Mouse (Mus musculus) megakaryocyte, embryonic 14.5 days (primary cell): ENCODE data around the gene She. TPM values are rescaled to one million over a fixed set of nuclear protein-coding genes. Genes with fewer than 3 reads are reported as not detected.

ENCODE experiments used
- H3K27me3 ChIP-seq: replicated peaks from 2 replicates; pipeline ENCODE3; 2012; ENCODE audit warnings: inconsistent platforms
- H3K36me3 ChIP-seq: replicated peaks from 2 replicates; pipeline ENCODE3; 2012; ENCODE audit warnings: low read length, inconsistent platforms, mixed read lengths
- H3K4me1 ChIP-seq: 2 replicates; pipeline ENCODE4 v1.6.1; 2012; ENCODE audit warnings: inconsistent platforms
- H3K4me3 ChIP-seq: replicated peaks from 2 replicates; pipeline ENCODE3; 2012; ENCODE audit warnings: moderate library complexity, mild to moderate bottlenecking, inconsistent platforms
- H3K9me3 ChIP-seq: 2 replicates; pipeline ENCODE4 v1.6.1; 2012; ENCODE audit warnings: inconsistent platforms
- FLI1 ChIP-seq: IDR thresholded peaks from 2 replicates; pipeline ENCODE4 v1.6.1; 2012; ENCODE audit warnings: low read length, inconsistent platforms, mixed read lengths
- GATA1 ChIP-seq: IDR thresholded peaks from 3 replicates; pipeline ENCODE4 v1.6.1; 2012; ENCODE audit warnings: mixed read lengths, low read length, inconsistent platforms, borderline replicate concordance
- polyA plus RNA-seq: library from polyadenylated mRNA; stranded (reverse); fragments of >175 nt; gene quantifications from 2 replicates; pipeline ENCODE4 v1.2.3, GENCODE M21; 2012; ENCODE audit warnings: low replicate concordance; ENCODE audit not compliant: insufficient read depth

The She gene
- polyA plus RNA-seq, 1 experiment, result not detected

GRCm38 (mm10) chr3:89877129-89877528 is 46.0 kb downstream of the She start:
- H3K36me3 ChIP-seq, result peaks cover 77% of the 10 kb centered on the region
- peaks cover 22% of the 10 kb centered on the region for H3K9me3 ChIP-seq
- H3K4me3 ChIP-seq, result no peak overlapping the region
- TF ChIP-seq FLI1 (no peak), GATA1 (no peak)
- peaks cover 33% of the 10 kb centered on the region for H3K4me1 ChIP-seq
- H3K27me3 ChIP-seq, result peaks cover 51% of the 10 kb centered on the region

- peaks cover 39% of the 10 kb centered on the region for H3K4me1 ChIP-seq
- no peak overlapping the region for H3K4me3 ChIP-seq
- TF ChIP-seq GATA1, result no peak
- no peak for TF ChIP-seq FLI1
- H3K9me3 ChIP-seq, result peaks cover 10% of the 10 kb centered on the region
- peaks cover 78% of the 10 kb centered on the region for H3K36me3 ChIP-seq
- H3K27me3 ChIP-seq, result peaks cover 52% of the 10 kb centered on the region
Measured at GRCm38 (mm10) chr3:89878456-89878855, 47.3 kb downstream of the She start.

GRCm38 (mm10) chr3:89879326-89879725 is 48.2 kb downstream of the She start:
- TF ChIP-seq FLI1, result no peak
- no peak for TF ChIP-seq GATA1
- Histone ChIP-seq H3K4me3 (no peak overlapping the region), H3K4me1 (peaks cover 47% of the 10 kb centered on the region), H3K36me3 (peaks cover 75% of the 10 kb centered on the region), H3K27me3 (peaks cover 54% of the 10 kb centered on the region), H3K9me3 (peaks cover 5% of the 10 kb centered on the region)

GRCm38 (mm10) chr3:89880036-89880851 is 49.1 kb downstream of the She start:
- TF ChIP-seq FLI1 (no peak), GATA1 (no peak)
- Histone ChIP-seq H3K4me1 (peaks cover 50% of the 10 kb centered on the region), H3K9me3 (no peaks in the 10 kb centered on the region)

GRCm38 (mm10) chr3:89882556-89883181 is 51.5 kb downstream of the She start:
- H3K9me3 ChIP-seq, result no peaks in the 10 kb centered on the region

More at GRCm38 (mm10) chr3:89880036-89880851, 49.1 kb downstream of the She start:
- H3K4me3 ChIP-seq, result no peak overlapping the region
- peaks cover 69% of the 10 kb centered on the region for H3K36me3 ChIP-seq
- peaks cover 51% of the 10 kb centered on the region for H3K27me3 ChIP-seq

GRCm38 (mm10) chr3:89883582-89884041 is 52.4 kb downstream of the She start:
- no peaks in the 10 kb centered on the region for H3K9me3 ChIP-seq
- peaks cover 67% of the 10 kb centered on the region for H3K4me1 ChIP-seq
- TF ChIP-seq GATA1 (no peak), FLI1 (no peak)
- H3K36me3 ChIP-seq, result peaks cover 60% of the 10 kb centered on the region
- H3K4me3 ChIP-seq, result peak overlapping the region; percentile 26
- H3K27me3 ChIP-seq, result peaks cover 49% of the 10 kb centered on the region

More at GRCm38 (mm10) chr3:89882556-89883181, 51.5 kb downstream of the She start:
- TF ChIP-seq FLI1 (no peak), GATA1 (no peak)
- peaks cover 69% of the 10 kb centered on the region for H3K36me3 ChIP-seq
- peaks cover 50% of the 10 kb centered on the region for H3K27me3 ChIP-seq
- H3K4me3 ChIP-seq, result no peak overlapping the region
- peaks cover 58% of the 10 kb centered on the region for H3K4me1 ChIP-seq

GRCm38 (mm10) chr3:89885766-89886165 is 54.6 kb downstream of the She start:
- Histone ChIP-seq H3K36me3 (peaks cover 66% of the 10 kb centered on the region), H3K9me3 (no peaks in the 10 kb centered on the region), H3K27me3 (peaks cover 64% of the 10 kb centered on the region), H3K4me1 (peaks cover 73% of the 10 kb centered on the region), H3K4me3 (no peak overlapping the region)
- TF ChIP-seq GATA1 (no peak), FLI1 (no peak)

- Histone ChIP-seq H3K36me3 (peaks cover 54% of the 10 kb centered on the region), H3K4me3 (peak overlapping the region; percentile 48)
Measured at GRCm38 (mm10) chr3:89887582-89888230, 56.5 kb downstream of the She start.

GRCm38 (mm10) chr3:89889841-89890430 is 58.8 kb downstream of the She start:
- Histone ChIP-seq H3K4me1 (peaks cover 67% of the 10 kb centered on the region), H3K27me3 (peaks cover 76% of the 10 kb centered on the region), H3K9me3 (peaks cover 23% of the 10 kb centered on the region), H3K4me3 (no peak overlapping the region), H3K36me3 (peaks cover 49% of the 10 kb centered on the region)
- no peak for TF ChIP-seq FLI1
- TF ChIP-seq GATA1, result no peak

More at GRCm38 (mm10) chr3:89887582-89888230, 56.5 kb downstream of the She start:
- H3K4me1 ChIP-seq, result peaks cover 78% of the 10 kb centered on the region
- H3K27me3 ChIP-seq, result peaks cover 71% of the 10 kb centered on the region
- TF ChIP-seq GATA1, result peak; percentile 29; the same call in 1 of the 3 replicates
- no peak for TF ChIP-seq FLI1
- H3K9me3 ChIP-seq, result peaks cover 5% of the 10 kb centered on the region

GRCm38 (mm10) chr3:89891696-89892095 is 60.5 kb downstream of the She start:
- Histone ChIP-seq H3K27me3 (peaks cover 74% of the 10 kb centered on the region), H3K9me3 (peaks cover 31% of the 10 kb centered on the region), H3K4me1 (peaks cover 64% of the 10 kb centered on the region), H3K36me3 (peaks cover 41% of the 10 kb centered on the region), H3K4me3 (no peak overlapping the region)
- TF ChIP-seq FLI1 (no peak), GATA1 (no peak)
